Mouse (Mus musculus) WW6 (cell line): ENCODE data around the gene Foxp1.

Experiments used
- DNase-seq: peaks from one replicate; pipeline ENCODE4 v3.0.0-alpha.2; 2013; ENCODE audit warnings: low read depth, low spot score

The Foxp1 gene

GRCm38 (mm10) chr6:99263061-99263885, 259.2 kb downstream of the Foxp1 start:
- DNase-seq, result no peak

GRCm38 (mm10) chr6:99261737-99262130, 260.8 kb downstream of the Foxp1 start:
- no peak for DNase-seq

- no peak for DNase-seq
These were observed 261.4 kb downstream of the Foxp1 start for GRCm38 (mm10) chr6:99260941-99261736.

GRCm38 (mm10) chr6:99258346-99258745, 264.2 kb downstream of the Foxp1 start:
- no peak for DNase-seq

DNA sequence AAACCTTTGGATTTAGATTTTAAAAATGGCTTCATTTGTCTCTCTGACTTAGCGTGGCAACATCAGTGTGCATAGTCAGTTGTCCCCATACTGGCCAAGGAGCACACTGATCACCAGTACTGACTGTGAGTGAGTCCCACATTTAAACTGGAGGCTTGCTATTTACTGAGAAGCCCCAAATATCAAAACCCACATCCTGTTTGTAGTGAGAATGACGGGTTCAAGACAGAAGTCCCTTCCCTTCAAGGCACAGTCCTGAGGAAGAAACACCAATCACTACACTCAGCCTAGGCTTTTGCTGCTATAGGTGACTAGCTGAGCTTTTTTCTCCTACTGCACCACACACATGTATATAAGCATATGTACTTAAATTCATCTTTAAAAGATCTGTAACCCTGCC, 264.8 kb downstream of the Foxp1 start:
- DNase-seq, result no peak

GRCm38 (mm10) chr6:99253331-99253730, 269.2 kb downstream of the Foxp1 start:
- DNase-seq, result no peak

GRCm38 (mm10) chr6:99252816-99253215, 269.7 kb downstream of the Foxp1 start:
- no peak for DNase-seq

DNA sequence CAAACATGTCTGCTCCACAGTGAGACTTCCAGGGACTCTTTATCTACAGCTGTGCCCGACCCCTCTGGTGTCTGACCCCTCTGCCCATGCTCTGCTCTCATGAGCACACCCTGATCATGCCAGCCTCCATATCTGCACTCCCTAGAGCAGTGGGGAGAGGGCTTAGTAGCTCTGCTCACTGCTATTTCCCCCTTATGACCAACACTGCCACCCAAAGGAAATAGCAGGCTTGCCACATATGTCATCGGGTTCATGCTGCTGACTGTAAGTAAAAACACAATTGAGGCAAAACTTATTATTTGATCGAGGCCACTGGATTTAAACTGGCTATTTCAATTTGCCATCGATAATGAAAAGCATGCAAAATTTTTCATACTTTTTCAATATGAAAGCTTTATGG, 270.6 kb downstream of the Foxp1 start:
- DNase-seq, result no peak

DNA sequence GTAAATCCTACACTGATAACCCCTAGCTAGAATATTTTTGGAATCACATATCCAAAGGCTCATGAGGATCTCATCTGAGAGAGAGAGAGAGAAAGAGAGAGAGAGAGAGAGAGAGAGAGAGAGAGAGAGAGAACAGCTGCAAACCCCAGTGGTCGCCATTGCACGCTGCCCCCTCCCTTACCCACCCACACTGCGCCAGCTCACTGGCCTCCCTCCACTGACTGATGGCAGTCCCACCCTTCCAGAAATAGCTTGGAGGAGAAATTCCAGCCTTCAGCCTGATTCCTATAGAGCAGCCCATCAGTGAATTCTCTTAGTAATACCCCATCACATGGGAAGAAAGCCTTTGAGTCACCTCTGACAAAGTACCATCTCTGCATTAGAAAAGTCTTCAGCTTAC, 271.3 kb downstream of the Foxp1 start:
- no peak for DNase-seq

DNA sequence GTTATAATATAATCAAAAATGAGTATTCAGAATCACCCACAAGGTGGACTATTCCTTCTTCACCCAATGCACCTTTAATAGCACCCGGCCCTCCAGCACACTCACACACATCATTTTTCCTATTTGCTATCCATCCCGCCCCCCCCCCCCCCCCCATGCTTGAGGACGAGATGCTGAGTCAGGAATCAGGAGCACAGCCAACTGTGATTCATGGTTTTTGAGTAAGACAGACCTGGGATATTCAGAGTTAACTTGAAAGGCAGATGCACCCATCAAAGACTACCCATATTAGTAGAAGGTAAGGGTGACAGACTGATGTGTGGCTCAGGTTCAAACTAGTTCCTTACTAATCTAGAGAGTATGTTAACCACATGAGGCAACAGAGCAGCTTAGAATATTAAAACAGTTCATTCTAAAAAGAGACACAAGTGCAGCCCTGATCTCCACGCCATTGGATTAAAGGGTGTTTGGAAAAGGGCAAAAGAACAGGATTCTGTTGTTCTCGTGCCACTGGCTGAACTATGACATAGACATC, 273.0 kb downstream of the Foxp1 start:
- no peak for DNase-seq

DNA sequence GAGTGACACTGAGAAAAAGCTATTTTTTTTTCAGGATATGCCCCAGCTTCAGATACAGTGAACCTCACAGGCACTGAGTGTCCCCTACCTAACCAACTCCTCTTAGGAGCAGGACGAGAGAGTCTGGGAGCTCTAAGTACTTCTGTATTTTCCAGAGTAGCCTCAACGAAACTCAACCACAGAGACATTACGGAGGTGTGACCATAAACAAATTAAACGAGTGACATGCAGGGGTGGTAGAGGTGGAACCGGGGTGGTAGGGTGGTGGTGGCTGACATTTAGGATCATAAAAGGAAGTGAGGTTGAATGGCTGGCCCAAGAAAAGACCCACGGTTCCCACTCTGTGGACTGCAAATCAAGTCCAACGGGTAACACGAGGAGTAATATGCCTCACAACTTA, 274.1 kb downstream of the Foxp1 start:
- no peak for DNase-seq

DNA sequence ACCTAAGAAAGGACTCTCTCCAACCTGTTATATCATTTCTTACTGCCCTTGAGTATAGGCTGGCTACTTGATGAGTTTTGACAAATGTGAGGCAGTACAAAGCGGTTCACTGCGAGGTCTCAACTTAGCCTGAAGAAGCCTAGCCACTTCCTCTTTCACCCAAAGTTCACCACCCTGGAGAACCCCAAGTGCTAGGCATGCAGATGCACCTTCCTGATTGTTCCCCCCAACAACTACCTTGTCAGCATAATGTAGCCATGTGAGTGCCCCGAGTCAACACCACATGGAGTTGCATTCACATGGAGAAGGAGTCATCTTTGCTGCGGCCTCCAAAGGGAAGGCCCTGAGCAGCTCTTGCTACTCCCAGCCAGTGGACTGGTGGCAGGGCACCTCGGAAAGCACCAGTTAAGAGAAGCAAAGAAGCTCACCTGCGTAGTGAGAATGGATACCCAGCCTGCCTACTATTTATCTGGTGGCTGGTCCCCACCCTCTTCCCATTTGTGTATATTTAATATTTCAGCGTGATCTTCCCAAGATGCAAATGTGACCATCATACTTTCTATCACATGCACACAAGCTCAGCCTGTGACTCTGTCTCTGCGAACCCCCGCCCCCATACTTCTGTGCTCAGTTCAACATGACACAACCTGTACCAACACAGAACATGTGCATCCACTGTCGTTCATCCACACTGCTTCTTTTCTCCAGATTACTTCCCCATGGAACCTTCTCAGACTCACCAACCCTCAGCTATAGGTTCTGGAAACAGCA, 280.7 kb downstream of the Foxp1 start:
- no peak for DNase-seq

GRCm38 (mm10) chr6:99240764-99241163, 281.8 kb downstream of the Foxp1 start:
- no peak for DNase-seq

- DNase-seq, result no peak
These were observed 286.9 kb downstream of the Foxp1 start for GRCm38 (mm10) chr6:99235588-99235987.

GRCm38 (mm10) chr6:99233411-99233810, 289.1 kb downstream of the Foxp1 start:
- DNase-seq, result no peak

DNA sequence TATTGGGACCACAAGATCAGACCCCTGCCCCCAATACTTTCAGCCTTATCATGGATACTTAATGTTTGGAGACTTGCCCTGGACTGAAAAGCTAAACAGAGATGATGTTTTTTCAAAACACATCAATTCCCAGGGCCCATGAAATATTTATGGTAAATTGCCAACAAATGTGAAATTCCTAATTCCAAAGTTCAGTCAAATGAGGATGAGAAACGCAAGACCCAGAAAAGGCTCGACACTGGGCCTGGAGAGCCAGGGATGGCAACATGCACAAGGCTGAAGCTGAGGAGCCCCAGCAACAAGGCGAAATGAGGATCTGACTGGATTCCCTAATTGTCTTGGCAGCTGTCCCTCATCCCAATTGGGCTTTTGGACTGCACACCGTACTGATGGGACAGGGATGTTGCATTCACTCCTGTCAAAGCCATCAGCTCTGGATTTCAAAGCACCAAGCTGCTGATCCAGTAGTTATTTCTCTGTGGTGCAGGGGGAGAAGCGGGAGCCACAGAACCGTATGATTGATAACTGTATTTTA, 294.1 kb downstream of the Foxp1 start:
- DNase-seq, result no peak

GRCm38 (mm10) chr6:99221147-99221546, 301.4 kb downstream of the Foxp1 start:
- DNase-seq, result no peak

GRCm38 (mm10) chr6:99220472-99220871, 302.0 kb downstream of the Foxp1 start:
- no peak for DNase-seq

GRCm38 (mm10) chr6:99217846-99218245, 304.7 kb downstream of the Foxp1 start:
- no peak for DNase-seq

GRCm38 (mm10) chr6:99217155-99217554, 305.4 kb downstream of the Foxp1 start:
- DNase-seq, result no peak

- DNase-seq, result no peak
These were observed 310.1 kb downstream of the Foxp1 start for GRCm38 (mm10) chr6:99212461-99212860.
